Mouse (Mus musculus) megakaryocyte progenitor cell, adult 5-6 weeks (primary cell): Measurements from ENCODE around the gene Slc15a3. TPM values are rescaled to one million over a fixed set of nuclear protein-coding genes. Genes with fewer than 3 reads are reported as not detected.

Experiments
- ATAC-seq: replicated peaks from 2 replicates; pipeline ENCODE4 v1.8.0; 2016; ENCODE audit warnings: mild to moderate bottlenecking, moderate TSS enrichment, inconsistent platforms; ENCODE audit not compliant: poor library complexity
- total RNA-seq, 2 experiments: library from RNA; stranded (forward) in 1 of 2; stranded (reverse) in 1 of 2; fragments of 157-497, 149-512 nt in 1 of 2; fragments of 200-1000 nt in 1 of 2; gene quantifications; 2 replicates each; pipeline versions ENCODE4 v1.2.3 to v1.2.4; 2015 to 2017

Slc15a3 gene
- total RNA-seq, 2 experiments from 2014 or later, result 0.57 to 1.5 TPM

- ATAC-seq, result no peak; the same call in 1 of the 2 replicates
Observed at GRCm38 (mm10) chr19:10867946-10868622, 28.6 kb downstream of the Slc15a3 start.

GRCm38 (mm10) chr19:10868623-10869141 lies 29.2 kb downstream of the Slc15a3 start:
- ATAC-seq, result no peak

- peak; percentile 76 for ATAC-seq
Observed at GRCm38 (mm10) chr19:10869241-10869885, 29.8 kb downstream of the Slc15a3 start.

DNA sequence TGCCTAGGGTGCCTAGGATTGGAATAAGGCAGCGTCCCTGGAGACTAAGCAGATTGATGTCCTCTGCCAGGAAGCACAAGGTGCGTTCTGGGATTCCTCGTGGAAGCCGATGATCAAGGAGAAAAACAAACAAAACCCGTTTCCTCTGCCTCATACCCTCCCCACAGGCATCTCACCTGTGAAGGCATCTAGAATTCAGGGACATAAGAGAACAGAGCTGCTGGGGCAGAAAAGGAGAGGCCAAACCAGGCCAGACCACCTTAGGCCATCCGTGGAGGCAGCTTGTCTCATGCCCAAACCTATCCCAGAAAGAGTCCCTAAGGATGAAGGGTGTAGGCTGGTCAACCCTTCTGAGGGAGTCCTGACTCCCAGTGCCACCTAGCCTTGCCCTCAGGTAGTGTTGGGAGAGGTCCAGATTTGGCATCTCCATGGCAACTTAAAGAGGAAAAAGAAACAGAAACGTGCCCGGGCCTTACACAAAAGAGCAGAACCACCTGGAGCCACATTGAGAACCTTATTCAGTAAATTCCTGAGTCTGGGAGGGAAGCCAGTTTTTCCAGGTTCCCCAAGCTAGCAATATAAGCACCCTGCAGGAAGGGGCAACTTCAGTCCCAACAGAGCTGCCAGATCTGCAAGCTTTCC lies 30.5 kb downstream of the Slc15a3 start, which contains the start of gene Tmem132a:
Gene Tmem132a (minus strand): TSS at position 55 of the 642 bp plus-strand sequence.
- no peak for ATAC-seq

DNA sequence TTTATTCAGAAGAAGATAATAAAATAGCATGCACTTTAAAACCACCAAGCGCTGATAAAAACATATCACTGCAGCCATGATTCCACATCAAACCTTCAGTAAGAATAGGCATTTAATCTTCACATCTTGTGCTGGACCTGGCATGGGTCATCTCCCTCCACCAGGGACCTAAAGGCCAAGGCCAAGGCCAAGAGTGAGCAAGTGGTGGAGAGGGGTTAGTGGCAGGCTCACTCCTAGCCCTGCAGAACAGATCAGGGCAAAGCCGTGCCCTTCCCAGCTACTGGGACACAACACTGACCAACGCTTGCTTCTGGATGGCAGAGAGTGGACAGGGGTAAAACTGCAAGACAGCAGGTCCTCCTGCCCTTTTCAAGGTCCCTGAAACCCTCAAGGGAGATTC lies 31.1 kb downstream of the Slc15a3 start:
- ATAC-seq, result no peak

- ATAC-seq, result no peak
Observed at GRCm38 (mm10) chr19:10871328-10871961, 31.9 kb downstream of the Slc15a3 start.

GRCm38 (mm10) chr19:10878201-10878837 lies 38.8 kb downstream of the Slc15a3 start:
- ATAC-seq, result no peak

- ATAC-seq, result peak; percentile 88
Observed at GRCm38 (mm10) chr19:10880085-10880974, 40.8 kb downstream of the Slc15a3 start.

GRCm38 (mm10) chr19:10880975-10881425 lies 41.5 kb downstream of the Slc15a3 start:
- ATAC-seq, result no peak

DNA sequence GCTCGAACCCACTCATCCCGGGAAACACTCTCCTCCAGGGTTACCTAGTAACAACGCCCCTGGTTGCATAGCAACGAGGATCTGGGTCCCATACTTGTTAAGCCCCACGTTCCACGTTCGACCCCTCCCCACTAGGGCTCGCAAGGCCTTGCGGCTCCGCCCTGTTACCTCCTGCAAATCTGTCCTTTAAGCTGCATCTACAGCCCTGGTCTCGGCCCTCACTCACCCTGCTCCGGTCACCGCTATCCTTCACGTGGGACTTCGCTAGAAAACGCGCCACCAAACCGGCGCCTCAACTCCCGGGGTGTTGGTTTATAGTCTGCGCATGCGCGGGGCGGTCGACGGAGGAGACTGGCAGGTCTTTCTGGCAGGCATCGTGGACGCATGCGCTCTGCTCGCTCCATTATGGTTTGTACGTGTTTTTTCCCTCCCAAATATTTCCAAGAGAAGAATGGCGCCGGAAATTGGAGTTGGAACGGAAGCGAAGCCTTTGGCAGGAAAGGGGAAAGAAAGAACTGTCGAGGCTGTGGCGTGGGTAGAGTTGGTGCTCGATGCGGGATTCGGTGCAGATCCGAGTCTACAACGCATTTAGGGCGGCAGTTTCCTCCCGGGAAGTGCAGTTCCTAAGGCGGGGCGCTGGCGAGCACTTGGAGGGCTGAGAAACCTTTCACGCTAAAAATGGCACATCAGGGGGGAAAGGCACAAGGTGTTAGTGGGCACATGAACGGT lies 42.1 kb downstream of the Slc15a3 start, which contains the start of gene Tmem109:
Gene Tmem109 (minus strand): TSS at position 576 of the 729 bp plus-strand sequence.
- peak; percentile 81 for ATAC-seq

GRCm38 (mm10) chr19:10892201-10892600 lies 52.7 kb downstream of the Slc15a3 start:
- no peak for ATAC-seq

- ATAC-seq, result peak; percentile 97
Observed at GRCm38 (mm10) chr19:10895016-10895528, 55.5 kb downstream of the Slc15a3 start, which contains the start of gene Prpf19. TSS of gene Prpf19 (plus strand) at chr19:10895231.

DNA sequence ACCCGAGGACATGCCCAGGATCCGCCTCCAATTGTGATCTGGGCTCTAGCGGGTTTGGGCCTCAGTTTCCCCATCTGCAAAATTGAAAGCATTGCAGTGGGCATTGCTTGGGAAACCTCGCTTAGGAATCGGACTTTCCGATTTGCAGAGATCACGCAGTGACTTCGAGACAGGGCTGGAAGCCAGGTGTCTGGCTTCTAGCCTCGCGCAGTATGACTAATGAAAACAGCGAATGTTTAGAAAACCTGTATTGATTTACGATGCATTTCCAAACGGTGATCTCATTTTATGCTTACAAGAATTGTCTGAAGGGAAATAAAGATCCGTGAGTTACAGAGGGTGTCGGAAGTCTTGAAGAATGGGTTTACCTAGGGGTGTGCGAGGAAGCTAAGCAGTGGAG lies 56.2 kb downstream of the Slc15a3 start:
- no peak for ATAC-seq

GRCm38 (mm10) chr19:10896849-10897248 lies 57.3 kb downstream of the Slc15a3 start:
- ATAC-seq, result no peak

GRCm38 (mm10) chr19:10897491-10897890 lies 58.0 kb downstream of the Slc15a3 start:
- no peak for ATAC-seq

GRCm38 (mm10) chr19:10900315-10900714 lies 60.8 kb downstream of the Slc15a3 start:
- no peak for ATAC-seq

DNA sequence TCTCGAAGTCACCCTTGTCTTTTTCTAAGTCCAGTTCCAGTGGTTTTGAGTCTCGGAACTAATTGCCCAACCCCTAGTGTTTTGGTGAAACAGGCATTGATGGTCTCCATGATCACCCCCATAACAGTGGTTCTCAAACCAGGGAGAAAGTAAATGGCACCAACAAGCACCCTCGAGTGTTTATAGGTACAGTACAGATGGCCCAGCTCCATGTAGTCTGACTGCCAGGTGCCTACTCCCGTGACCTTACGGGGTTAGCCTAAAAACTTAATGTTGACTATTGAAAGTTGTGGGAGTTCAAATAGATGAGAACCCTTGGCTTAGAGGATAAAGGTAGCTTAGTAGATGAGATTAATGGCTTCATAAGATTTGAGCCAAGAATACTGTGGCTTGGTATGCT lies 61.5 kb downstream of the Slc15a3 start:
- ATAC-seq, result no peak

GRCm38 (mm10) chr19:10904512-10904911 lies 65.0 kb downstream of the Slc15a3 start:
- no peak for ATAC-seq
